Mouse (Mus musculus): ENCODE data around the gene Nsa2. TPM values are rescaled to one million over a fixed set of nuclear protein-coding genes. Genes with fewer than 3 reads are reported as not detected.
A peak's percentile ranks its signal among the peaks of the same experiment; 100 is the strongest.
"Not testable (repeated sequence)": the region's sequence is repeated elsewhere in the genome, so short reads cannot be mapped to it uniquely, and the experiment has no call there.

Gene Nsa2
- total RNA-seq (2021), result 10 to 100 TPM; 38.0 to 41.1 TPM

- intact Hi-C loops (cut with DNase I), result loop anchor here (10.0 kb wide), 1 partner anchor 473 kb away; no protein-coding TSS in a partner anchor
- peak; percentile 92 to 97 for DNase-seq (ENCODE audit: low spot score in 2 of 2)
These were observed at the start of gene Nsa2, which contains the start of gene Gfm2 for GRCm38 (mm10) chr13:97137466-97138400. Gene Nsa2 (minus strand): TSS chr13:97137937. Gene Gfm2 (plus strand): TSS chr13:97137937.

- intact Hi-C loops (cut with DNase I), result no loop called here
- DNase-seq (ENCODE audit: low spot score in 2 of 2), result no peak
These were observed 48.6 kb upstream of the Nsa2 start for GRCm38 (mm10) chr13:97186346-97186745.

- intact Hi-C loops (cut with DNase I), result no loop called here
These were observed 46.9 kb upstream of the Nsa2 start for GRCm38 (mm10) chr13:97184656-97185055.

GRCm38 (mm10) chr13:97184168-97184567 is 46.4 kb upstream of the Nsa2 start:
- DNase-seq (ENCODE audit: low spot score in 2 of 2), result no peak
- intact Hi-C loops (cut with DNase I), result no loop called here

More at GRCm38 (mm10) chr13:97184656-97185055, 46.9 kb upstream of the Nsa2 start:
- DNase-seq (ENCODE audit: low spot score in 2 of 2), result no peak

GRCm38 (mm10) chr13:97182821-97183220 is 45.1 kb upstream of the Nsa2 start:
- intact Hi-C loops (cut with DNase I), result no loop called here
- DNase-seq (ENCODE audit: low spot score in 2 of 2), result no peak

GRCm38 (mm10) chr13:97180113-97180828 is 42.5 kb upstream of the Nsa2 start:
- intact Hi-C loops (cut with DNase I), result no loop called here
- no peak for DNase-seq (ENCODE audit: low spot score in 2 of 2)

- no peak for DNase-seq (ENCODE audit: low spot score in 2 of 2)
- intact Hi-C loops (cut with DNase I), result no loop called here
These were observed 41.2 kb upstream of the Nsa2 start for GRCm38 (mm10) chr13:97178943-97179342.

GRCm38 (mm10) chr13:97176731-97177130 is 39.0 kb upstream of the Nsa2 start:
- DNase-seq (ENCODE audit: low spot score in 2 of 2), result no peak

GRCm38 (mm10) chr13:97175520-97176264 is 38.0 kb upstream of the Nsa2 start:
- no peak for DNase-seq (ENCODE audit: low spot score in 2 of 2)
- intact Hi-C loops (cut with DNase I), result no loop called here

More at GRCm38 (mm10) chr13:97176731-97177130, 39.0 kb upstream of the Nsa2 start:
- intact Hi-C loops (cut with DNase I), result no loop called here

- intact Hi-C loops (cut with DNase I), result no loop called here
- DNase-seq (ENCODE audit: low spot score in 2 of 2), result peak in 1 of 2 experiments; percentile 25
These were observed 8.1 kb upstream of the Nsa2 start for GRCm38 (mm10) chr13:97145834-97146233.

GRCm38 (mm10) chr13:97142321-97142720 is 4.6 kb upstream of the Nsa2 start:
- intact Hi-C loops (cut with DNase I), result no loop called here
- DNase-seq (ENCODE audit: low spot score in 2 of 2), result no peak

GRCm38 (mm10) chr13:97138404-97138931 is 731 bp upstream of the Nsa2 start:
- intact Hi-C loops (cut with DNase I), result loop anchor here (10.0 kb wide), 1 partner anchor 474 kb away; no protein-coding TSS in a partner anchor
- DNase-seq (ENCODE audit: low spot score in 2 of 2), result not testable (repeated sequence)

- intact Hi-C loops (cut with DNase I), result loop anchor here (10.0 kb wide), 1 partner anchor 466 kb away; no protein-coding TSS in a partner anchor
- DNase-seq (ENCODE audit: low spot score in 2 of 2), result not testable (repeated sequence)
These were observed 7.3 kb downstream of the Nsa2 start for GRCm38 (mm10) chr13:97130413-97130812.

- intact Hi-C loops (cut with DNase I), result loop anchor here (10.0 kb wide), 1 partner anchor 465 kb away; no protein-coding TSS in a partner anchor
- not testable (repeated sequence) for DNase-seq (ENCODE audit: low spot score in 2 of 2)
These were observed 8.1 kb downstream of the Nsa2 start for GRCm38 (mm10) chr13:97129654-97130053.

GRCm38 (mm10) chr13:97121341-97121740 is 16.4 kb downstream of the Nsa2 start:
- intact Hi-C loops (cut with DNase I), result no loop called here
- DNase-seq (ENCODE audit: low spot score in 2 of 2), result no peak

GRCm38 (mm10) chr13:97109046-97109445 is 28.7 kb downstream of the Nsa2 start:
- DNase-seq (ENCODE audit: low spot score in 2 of 2), result no peak
- intact Hi-C loops (cut with DNase I), result no loop called here

GRCm38 (mm10) chr13:97107721-97108120 is 30.0 kb downstream of the Nsa2 start:
- DNase-seq (ENCODE audit: low spot score in 2 of 2); intact Hi-C loops (cut with DNase I): not testable (repeated sequence)

GRCm38 (mm10) chr13:97104996-97105395 is 32.7 kb downstream of the Nsa2 start:
- intact Hi-C loops (cut with DNase I), result no loop called here
- DNase-seq (ENCODE audit: low spot score in 2 of 2), result no peak

- peak; percentile 72 to 82 for DNase-seq (ENCODE audit: low spot score in 2 of 2)
- intact Hi-C loops (cut with DNase I), result no loop called here
These were observed 38.4 kb downstream of the Nsa2 start, which contains the start of gene Gm6169 for GRCm38 (mm10) chr13:97099187-97099852. Gene Gm6169 (minus strand): TSS chr13:97099237.
